Mouse (Mus musculus): ENCODE measurements around the gene Ak8.

Ak8 gene

GRCm38 (mm10) chr2:28727786-28728404, 27.9 kb downstream of the Ak8 start:
- intact Hi-C loops (cut with DNase I): no loop called here

- intact Hi-C loops (cut with DNase I): no loop called here
These were observed 30.7 kb downstream of the Ak8 start for GRCm38 (mm10) chr2:28730676-28731075.

GRCm38 (mm10) chr2:28737112-28737511, 37.1 kb downstream of the Ak8 start:
- intact Hi-C loops (cut with DNase I): no loop called here

GRCm38 (mm10) chr2:28740159-28740558, 40.2 kb downstream of the Ak8 start:
- intact Hi-C loops (cut with DNase I): no loop called here

GRCm38 (mm10) chr2:28742701-28743100, 42.7 kb downstream of the Ak8 start:
- intact Hi-C loops (cut with DNase I): no loop called here

GRCm38 (mm10) chr2:28746682-28747332, 46.8 kb downstream of the Ak8 start:
- intact Hi-C loops (cut with DNase I): no loop called here

GRCm38 (mm10) chr2:28747705-28748104, 47.7 kb downstream of the Ak8 start:
- intact Hi-C loops (cut with DNase I): no loop called here

GRCm38 (mm10) chr2:28751186-28751585, 51.2 kb downstream of the Ak8 start:
- intact Hi-C loops (cut with DNase I): no loop called here

- intact Hi-C loops (cut with DNase I): no loop called here
These were observed 51.7 kb downstream of the Ak8 start for GRCm38 (mm10) chr2:28751658-28752057.

- intact Hi-C loops (cut with DNase I): no loop called here
These were observed 52.4 kb downstream of the Ak8 start for GRCm38 (mm10) chr2:28752388-28752787.

GRCm38 (mm10) chr2:28755451-28755850, 55.5 kb downstream of the Ak8 start:
- intact Hi-C loops (cut with DNase I): loop anchor here (5.0 kb wide), 3 partner anchors 87 to 222 kb away; partner anchors contain the start of genes Ddx31 and Gtf3c4

- intact Hi-C loops (cut with DNase I): loop anchor here (2.0 to 5.0 kb wide), 4 partner anchors 86 to 297 kb away; partner anchors contain the start of genes Ddx31 and Gtf3c4
These were observed 56.2 kb downstream of the Ak8 start for GRCm38 (mm10) chr2:28756201-28756600.

- intact Hi-C loops (cut with DNase I): loop anchor here (5.0 kb wide), 3 partner anchors 83 to 218 kb away; partner anchors contain the start of genes Ddx31 and Gtf3c4
These were observed 59.5 kb downstream of the Ak8 start for GRCm38 (mm10) chr2:28759441-28759840.

- intact Hi-C loops (cut with DNase I): no loop called here
These were observed 66.6 kb downstream of the Ak8 start for GRCm38 (mm10) chr2:28766590-28766989.

GRCm38 (mm10) chr2:28767041-28767440, 67.1 kb downstream of the Ak8 start:
- intact Hi-C loops (cut with DNase I): no loop called here

- intact Hi-C loops (cut with DNase I): no loop called here
These were observed 70.7 kb downstream of the Ak8 start for GRCm38 (mm10) chr2:28770697-28771096.

GRCm38 (mm10) chr2:28774073-28774472, 74.1 kb downstream of the Ak8 start:
- intact Hi-C loops (cut with DNase I): no loop called here

GRCm38 (mm10) chr2:28776728-28777127, 76.8 kb downstream of the Ak8 start:
- intact Hi-C loops (cut with DNase I): no loop called here

GRCm38 (mm10) chr2:28780001-28780782, 80.2 kb downstream of the Ak8 start:
- intact Hi-C loops (cut with DNase I): no loop called here

GRCm38 (mm10) chr2:28781310-28781709, 81.3 kb downstream of the Ak8 start:
- intact Hi-C loops (cut with DNase I): no loop called here

GRCm38 (mm10) chr2:28786355-28787066, 86.5 kb downstream of the Ak8 start:
- intact Hi-C loops (cut with DNase I): no loop called here

Data from adrenal gland (tissue).